Mouse (Mus musculus) thymus, postnatal 0 days (tissue): ENCODE measurements around the gene Smpd2. TPM values are rescaled to one million over a fixed set of nuclear protein-coding genes. Genes with fewer than 3 reads are reported as not detected.
A peak's percentile ranks its signal among the peaks of the same experiment; 100 is the strongest.

Source experiments
- DNase-seq: peaks from one replicate; pipeline ENCODE4 v3.0.0-alpha.2; 2015; ENCODE audit warnings: low spot score
- polyA plus RNA-seq: library from polyadenylated mRNA; unstranded; fragments of >200 nt; fragmentation: Nextera tagmentation; extraction: Ambion mirVana; gene quantifications from 2 replicates; pipeline ENCODE4 v1.2.1, GENCODE M21; 2015

The Smpd2 gene
- polyA plus RNA-seq, 1 experiment from 2014 or later = 57.5 TPM

DNA sequence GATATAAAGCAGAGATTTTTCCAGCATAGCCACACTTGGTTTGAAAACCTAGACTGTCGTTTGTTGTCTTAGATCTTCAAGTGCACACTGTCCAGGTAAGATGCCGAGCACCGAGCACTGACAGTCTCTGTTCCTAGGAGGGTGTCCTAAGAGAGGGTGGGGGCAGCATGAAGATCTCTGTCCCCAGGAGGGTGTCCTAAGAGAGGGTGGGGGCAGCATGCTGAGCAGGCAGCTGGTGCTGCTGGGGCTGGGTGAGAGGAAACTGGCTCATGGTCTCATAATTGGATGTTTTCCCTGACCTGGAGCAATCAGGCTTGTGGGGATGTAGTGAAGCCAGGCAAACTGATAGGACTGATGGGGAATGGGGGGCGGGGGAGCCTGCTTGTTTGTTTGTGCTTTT lies 30.2 kb downstream of the Smpd2 start:
- no peak for DNase-seq

DNA sequence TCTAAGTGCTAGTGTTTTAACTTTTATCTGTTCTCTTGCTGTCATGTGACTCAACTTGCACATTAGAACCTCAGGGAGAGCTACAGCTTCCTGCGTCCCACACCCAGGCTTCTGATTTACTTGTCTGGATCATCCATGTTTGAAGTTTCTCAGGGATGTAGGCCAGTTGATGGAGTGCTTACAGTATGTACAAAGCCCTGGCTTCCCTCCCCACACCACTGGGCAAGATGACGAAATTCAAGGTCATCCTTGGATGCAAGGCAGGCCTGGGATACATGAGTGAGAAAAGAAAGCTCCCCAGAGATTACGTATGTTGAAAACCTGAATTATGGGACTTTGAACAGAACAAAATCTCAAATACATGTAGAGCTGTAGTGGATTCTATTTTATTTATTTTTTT lies 37.4 kb downstream of the Smpd2 start:
- DNase-seq = no peak

- DNase-seq = no peak
Measured at GRCm38 (mm10) chr10:41451656-41452055, 38.5 kb downstream of the Smpd2 start.

- DNase-seq = peak; percentile 5
Measured at GRCm38 (mm10) chr10:41450780-41451522, 39.2 kb downstream of the Smpd2 start.

GRCm38 (mm10) chr10:41450137-41450670 lies 40.0 kb downstream of the Smpd2 start, which contains the start of gene Zbtb24:
Zbtb24 (plus strand) TSS chr10:41450383.
- DNase-seq = peak; percentile 99

DNA sequence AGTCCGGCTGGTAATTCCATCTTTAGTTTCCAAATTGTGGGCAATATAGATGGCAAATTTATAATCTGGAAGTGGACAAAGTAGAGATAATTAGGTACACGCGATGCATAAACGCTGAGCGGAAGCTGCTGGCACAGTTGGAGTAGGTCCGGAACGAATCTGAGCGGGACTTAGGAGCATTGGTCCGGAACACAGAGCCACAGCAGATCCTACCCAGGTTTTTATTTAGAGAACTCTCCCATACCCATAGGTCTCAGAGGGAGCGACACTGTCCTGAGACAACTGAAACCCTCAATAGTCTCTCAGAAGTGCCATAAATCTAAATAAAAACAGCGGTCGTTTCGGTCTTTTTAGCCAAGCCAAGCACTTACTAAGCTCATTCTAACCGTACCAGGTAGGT lies 40.5 kb downstream of the Smpd2 start:
- no peak for DNase-seq

DNA sequence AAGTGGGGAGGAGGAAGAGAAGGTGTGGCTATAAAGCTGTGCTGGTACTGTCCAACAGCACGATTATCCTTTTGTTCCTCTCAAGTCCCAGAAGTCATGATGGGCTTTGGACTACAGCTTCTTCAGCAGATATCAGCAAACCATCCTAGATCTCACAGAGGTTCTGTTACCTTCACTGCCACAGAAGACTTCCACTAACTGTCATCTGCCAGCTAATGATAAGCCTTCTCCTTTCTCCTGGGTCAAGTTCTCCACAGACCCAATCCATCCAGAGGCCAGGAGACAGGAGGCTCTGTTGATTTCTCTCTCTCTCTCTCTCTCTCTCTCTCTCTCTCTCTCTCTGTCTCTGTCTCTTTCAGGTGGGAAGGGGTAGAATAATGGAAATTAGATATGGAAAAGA lies 42.0 kb downstream of the Smpd2 start:
- DNase-seq = no peak

Other genes starting within 250 kb of the Smpd2 start
- 27.7 and 29.4 TPM in 2 replicates for gene Fig4, start 187.1 kb downstream of the Smpd2 start, polyA plus RNA-seq
- gene Ak9, start 186.4 kb downstream of the Smpd2 start, polyA plus RNA-seq = 0.04 TPM in 1 of 2 replicates, not detected in the other
- 23.3 and 23.8 TPM in 2 replicates for gene Zbtb24, start 40.0 kb downstream of the Smpd2 start, polyA plus RNA-seq
- 72.9 and 82.9 TPM in 2 replicates for gene Mical1, start 14.1 kb downstream of the Smpd2 start, polyA plus RNA-seq
- 1.2 and 1.4 TPM in 2 replicates for gene Ppil6, start 70 bp upstream of the Smpd2 start, polyA plus RNA-seq
- 259 TPM in 2 replicates for gene Cd164, start 29.0 kb upstream of the Smpd2 start, polyA plus RNA-seq
- 2.3 and 2.4 TPM in 2 replicates for gene Ccdc162, start 226.3 kb upstream of the Smpd2 start, polyA plus RNA-seq